Mouse (Mus musculus): ENCODE results near the gene Gbx1.
"Not testable (repeated sequence)": the region's sequence is repeated elsewhere in the genome, so short reads cannot be mapped to it uniquely, and the experiment has no call there.

Gbx1 gene

DNA sequence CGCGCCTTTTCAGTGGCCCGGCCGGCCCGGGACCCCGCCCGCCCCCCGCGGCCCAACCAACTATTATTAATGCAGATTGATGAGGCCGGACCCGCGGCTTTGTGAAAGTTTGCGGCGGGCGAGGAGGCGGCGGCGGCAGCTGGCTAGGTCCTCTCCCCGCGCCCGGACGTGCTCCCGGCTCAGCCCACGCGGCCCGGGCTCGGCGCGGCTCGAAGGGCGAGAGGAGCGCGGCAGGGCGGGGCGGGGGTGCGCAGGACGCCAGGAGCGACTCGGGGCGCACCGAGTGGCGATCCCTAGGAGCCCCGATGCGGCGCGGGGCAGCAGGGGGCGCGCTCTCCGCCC, at the start of gene Gbx1:
TSS of gene Gbx1 (minus strand) at position 314 of the 342 bp plus-strand sequence.
- no peak for DNase-seq (ENCODE audit: low read depth in 1 of 2, low spot score in 2 of 2)

DNA sequence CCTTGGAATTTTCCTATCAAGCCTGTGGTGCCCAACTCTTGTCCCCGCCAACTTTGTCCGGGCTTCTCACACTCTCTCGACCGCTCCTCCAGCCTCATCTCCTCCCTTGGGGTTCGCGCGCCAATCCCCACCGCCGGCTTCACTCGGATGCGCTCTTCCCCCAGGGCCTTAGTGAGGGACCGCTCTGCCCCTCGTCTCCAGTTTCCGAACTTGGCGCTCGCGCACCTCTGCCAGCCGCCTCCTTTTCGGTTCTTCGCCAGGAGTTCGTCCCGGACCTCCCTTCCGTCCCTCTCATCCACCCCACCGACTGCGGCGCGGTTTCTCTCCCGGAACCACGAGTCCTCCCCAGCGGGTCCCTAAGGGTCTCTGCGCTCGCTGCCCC, 49.8 kb upstream of the Gbx1 start:
- no peak for DNase-seq (ENCODE audit: low read depth in 1 of 2, low spot score in 2 of 2)

DNA sequence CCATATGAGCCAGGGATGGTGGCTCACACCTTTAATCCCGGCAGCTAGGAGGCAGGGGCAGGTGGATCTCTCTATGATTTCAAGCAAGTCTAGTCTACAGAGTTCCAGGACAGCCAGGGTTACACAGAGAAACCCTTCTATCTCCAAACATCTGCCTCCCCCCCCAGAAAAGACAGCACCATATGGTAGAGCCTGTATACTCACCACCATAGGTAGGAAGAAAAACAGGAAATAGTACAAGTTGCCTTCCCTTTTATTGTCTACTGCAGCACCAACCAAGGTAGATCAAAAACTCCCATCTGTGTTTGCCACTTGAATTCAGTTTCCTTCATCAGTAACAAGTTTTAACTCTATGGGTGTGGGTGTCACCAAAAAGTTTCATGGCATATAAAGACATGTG, 48.9 kb upstream of the Gbx1 start:
- DNase-seq (ENCODE audit: low read depth in 1 of 2, low spot score in 2 of 2): no peak

DNA sequence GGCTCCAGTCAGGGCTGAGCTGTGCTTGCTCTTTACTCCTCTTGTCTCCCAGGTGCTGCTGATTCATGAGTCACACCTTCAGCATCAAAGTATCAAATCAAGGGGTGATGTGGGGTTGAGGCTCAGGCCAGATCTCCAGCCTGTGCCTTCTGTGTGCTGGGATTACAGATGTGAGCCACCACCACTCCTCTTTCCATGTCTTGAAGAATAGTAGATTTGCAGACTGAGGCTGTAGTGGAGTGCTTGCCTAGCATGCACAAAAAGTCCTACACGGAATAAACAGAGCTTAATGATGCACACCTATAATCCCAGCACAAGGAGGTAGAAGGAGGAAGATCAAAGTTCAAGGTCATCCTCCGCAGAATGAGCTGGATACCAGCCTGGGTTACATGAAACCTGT, 29.7 kb upstream of the Gbx1 start, which contains the start of gene 4931409K22Rik:
TSS of gene 4931409K22Rik (minus strand) at position 101 of the 400 bp plus-strand sequence.
- no peak for DNase-seq (ENCODE audit: low read depth in 1 of 2, low spot score in 2 of 2)

DNA sequence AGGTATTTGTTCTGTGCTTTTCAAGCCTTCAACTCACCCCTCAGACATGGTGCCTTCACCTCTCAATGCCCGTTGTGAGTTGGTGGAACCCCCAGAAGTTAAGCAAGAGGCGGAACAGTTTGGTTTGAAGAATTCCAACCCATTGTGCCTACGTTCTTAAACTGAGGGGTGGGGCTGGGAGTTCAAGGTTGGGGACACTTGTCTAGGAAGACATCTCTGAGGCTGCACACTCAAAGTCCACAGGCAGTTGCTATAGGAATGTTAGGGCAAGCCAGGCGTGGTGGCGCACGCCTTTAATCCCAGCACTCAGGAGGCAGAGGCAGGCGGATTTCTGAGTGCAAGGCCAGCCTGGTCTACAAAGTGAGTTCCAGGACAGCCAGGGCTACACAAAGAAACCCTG, 28.3 kb upstream of the Gbx1 start:
- DNase-seq (ENCODE audit: low read depth in 1 of 2, low spot score in 2 of 2): not testable (repeated sequence)

DNA sequence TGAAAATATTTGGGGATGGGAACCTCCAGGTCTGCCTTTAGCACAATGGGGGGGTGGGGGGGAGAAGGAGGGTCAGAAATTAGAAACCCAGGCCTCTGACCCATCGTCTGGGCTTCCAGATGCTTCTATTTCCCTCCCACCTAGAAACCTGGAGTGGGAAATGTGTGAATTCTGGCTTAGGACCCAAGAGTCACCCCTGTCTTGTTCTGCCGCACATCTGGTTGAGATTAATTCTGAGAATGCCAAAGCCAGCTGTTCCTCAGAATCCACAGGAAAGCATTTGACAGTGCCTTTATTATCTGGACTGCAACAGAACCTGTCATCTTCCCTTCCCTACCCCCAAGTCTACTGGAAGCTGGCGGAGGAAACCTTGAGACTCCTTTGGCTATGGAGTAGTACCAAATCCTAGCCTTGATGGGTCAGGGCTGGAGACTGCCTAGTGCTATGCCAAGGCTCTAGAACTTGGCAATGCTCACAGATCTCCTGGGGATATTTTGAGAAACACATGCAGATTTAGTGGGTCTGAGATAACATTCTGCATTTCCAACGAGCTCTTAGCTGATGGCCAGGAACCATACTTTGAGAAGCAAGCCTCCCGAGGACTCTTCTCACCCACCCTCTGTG, 26.7 kb upstream of the Gbx1 start:
- no peak for DNase-seq (ENCODE audit: low read depth in 1 of 2, low spot score in 2 of 2)

DNA sequence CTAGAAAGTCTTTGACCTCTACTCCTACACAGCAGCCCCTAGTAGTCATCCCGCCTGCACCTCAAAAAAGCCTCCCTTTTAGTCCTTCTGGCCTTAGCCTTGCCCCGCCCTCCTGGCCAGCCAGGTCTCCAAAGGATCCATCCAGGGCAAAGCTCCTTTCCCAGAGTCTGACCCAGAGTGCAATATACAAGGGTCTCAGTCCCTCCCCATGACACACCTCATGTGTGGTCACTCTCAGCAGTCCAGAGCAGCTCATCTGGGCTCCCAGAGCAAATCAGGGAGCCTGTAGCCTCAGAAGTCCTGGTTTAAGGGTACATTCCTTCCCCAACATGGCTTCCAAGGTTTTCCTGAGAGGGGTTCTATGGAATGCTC, 24.3 kb upstream of the Gbx1 start:
- no peak for DNase-seq (ENCODE audit: low read depth in 1 of 2, low spot score in 2 of 2)

DNA sequence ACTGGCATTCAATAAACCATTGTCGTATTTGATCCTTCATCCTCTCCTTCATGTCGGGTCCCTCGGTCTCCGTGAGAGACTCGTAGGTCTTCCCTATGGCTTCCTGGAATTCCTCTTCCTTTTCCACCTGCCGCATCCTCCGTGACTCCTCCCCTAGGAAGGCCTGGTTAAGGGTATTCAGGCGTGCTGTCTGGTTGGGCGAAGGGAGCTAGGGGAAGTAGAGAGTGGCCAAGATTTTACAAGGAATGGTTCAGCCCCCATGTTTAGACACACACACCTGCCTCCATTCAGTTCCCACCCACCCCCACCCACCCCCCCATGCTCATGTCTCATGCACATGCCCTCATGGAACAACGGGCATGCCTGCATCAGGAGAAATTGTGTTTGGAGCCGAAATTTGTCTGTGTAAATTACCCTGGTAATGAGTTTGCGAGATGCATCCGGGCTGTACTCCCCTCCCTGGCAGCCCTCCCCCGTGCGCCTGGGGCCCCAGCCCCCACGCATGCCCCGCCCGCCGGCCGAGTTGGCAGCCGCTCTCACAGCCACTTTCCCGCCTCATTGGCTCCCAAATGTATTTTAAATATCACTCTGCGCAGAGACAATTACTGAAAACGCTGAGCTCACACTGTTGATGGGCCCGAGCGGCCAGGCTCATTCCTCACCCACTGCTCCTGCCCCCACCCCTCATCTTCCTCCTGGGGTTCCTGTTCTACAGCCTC, 23.8 kb upstream of the Gbx1 start:
- no peak for DNase-seq (ENCODE audit: low read depth in 1 of 2, low spot score in 2 of 2)

DNA sequence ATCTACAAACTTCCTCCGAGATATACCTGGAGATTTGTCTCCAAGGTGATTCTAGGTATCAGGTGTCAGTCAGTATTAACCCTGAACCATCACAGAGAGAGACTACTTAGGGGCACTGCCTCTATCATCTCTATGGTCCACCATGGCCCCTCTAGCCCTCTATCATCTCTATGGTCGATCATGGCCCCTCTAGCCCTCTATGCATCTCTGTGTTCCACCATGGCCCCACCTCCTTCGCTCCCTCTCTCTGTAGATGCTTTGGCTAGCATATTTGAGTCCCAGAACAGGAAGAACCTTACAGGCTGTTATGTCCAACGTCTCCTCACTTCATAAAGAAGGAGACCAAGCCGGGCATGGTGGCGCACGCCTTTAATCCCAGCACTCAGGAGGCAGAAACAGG, 15.6 kb upstream of the Gbx1 start:
- DNase-seq (ENCODE audit: low read depth in 1 of 2, low spot score in 2 of 2): no peak

DNA sequence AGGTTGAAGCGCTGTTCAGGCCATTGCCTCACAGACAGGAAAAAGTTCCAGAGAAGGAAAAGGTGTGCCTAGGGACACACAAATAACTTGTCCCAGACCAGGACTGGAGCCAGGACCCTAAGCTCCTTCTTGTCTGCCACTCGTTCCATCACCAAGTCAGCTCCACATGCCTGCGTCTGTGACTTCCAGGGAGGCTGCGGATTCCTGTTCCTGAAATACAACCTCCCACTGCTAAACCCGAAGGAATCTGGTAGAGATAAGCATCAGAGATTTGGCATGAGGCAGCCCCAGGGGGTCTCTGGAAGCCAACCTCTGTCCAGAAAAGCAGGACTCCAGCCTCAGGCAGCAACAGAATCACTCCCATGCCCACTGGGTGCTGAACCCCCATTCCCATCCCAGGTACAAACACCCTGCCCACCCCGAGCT, 14.2 kb upstream of the Gbx1 start:
- DNase-seq (ENCODE audit: low read depth in 1 of 2, low spot score in 2 of 2): no peak

DNA sequence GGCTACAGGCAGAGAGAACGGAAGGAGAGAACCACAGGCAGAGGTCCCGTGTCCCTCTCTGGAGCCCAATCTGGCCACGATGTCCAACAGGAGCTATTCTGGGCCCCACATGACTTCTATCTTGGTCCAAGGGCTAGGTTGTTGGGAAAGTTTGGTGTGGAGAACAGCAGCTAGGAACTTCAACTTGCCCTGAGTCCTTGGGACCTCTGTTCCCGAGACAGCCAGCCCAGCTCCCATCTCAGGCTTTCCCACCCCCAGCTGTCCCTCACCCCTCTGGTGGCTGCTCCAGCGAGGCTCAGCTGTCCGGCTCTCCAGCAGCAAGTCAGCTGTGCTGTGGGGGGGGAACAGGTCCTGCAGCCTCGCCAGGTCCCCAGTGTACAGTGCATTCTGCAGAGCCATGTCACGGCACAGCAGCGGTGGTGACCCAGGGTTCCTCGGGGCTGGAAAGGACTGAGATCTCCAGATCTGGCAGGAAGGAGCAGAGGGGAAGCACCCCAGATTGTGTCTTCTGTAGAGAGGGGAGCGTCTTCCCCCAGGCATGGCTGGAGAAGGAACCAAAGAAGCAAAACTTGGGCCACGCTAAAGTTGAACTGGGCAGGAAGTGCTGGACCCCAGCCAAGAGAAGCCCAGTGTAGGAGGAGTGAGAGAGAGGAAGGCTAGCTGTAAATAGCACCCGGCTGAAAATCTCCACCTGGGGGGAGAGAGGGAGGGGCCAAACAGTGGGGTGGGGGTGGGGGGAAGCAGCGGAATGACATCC, 13.6 kb upstream of the Gbx1 start, which contains the start of gene Asb10:
TSS of gene Asb10 (minus strand) at position 592 of the 757 bp plus-strand sequence.
- DNase-seq (ENCODE audit: low read depth in 1 of 2, low spot score in 2 of 2): no peak

DNA sequence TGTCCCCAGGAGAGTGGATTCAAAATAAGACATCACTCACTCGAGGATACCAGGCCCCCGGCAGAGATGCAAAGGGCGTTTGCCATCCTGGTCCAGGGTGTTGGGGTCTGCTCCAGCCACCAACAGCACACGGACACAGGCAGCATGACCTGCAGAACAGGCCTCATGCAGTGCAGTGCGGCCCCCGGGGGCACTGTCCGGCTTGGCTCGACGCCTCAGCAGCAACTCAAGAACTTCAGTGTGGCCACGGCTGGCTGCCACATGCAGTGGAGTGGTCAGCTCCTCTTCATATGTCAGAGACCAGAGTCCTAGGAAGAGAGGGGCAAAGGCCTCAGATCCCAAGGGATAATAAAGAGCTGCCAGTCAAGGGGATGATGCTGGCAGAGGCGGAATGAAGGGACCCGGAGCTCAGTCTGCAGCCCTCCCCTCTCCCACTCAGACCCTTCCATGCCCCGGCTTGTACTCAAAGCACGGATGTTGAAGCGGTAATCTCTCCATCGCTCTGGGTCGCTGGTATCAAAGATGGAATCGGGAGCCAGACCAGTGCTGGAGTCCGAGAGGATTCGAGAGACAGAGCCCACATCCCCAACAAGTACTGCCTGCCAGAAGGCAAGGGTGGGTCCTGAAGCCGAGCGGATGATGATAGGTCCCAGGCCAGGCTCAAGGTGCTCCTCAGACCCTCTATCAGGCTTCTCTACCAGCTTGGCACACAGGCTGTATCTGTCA, 12.7 kb upstream of the Gbx1 start:
- DNase-seq (ENCODE audit: low read depth in 1 of 2, low spot score in 2 of 2): no peak

DNA sequence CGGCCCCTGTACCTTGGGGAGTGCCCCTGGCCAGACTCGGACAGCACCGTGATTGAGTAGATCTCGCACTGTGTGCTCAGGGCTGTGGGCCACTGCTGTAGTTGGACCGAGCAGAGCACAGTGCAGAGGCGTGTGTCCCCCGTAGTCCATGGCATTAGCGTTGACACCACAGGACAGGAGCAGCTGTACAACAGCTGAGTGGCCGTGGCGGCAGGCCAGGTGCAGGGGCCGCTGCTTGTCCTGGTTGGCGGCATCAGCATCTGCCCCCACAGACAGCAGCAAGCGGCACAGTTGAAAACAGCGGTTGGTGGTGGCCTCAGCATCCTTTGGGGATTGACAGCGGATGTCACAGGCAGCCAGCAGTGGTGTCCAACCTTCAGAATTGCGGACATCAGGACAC, 10.6 kb upstream of the Gbx1 start:
- no peak for DNase-seq (ENCODE audit: low read depth in 1 of 2, low spot score in 2 of 2)

DNA sequence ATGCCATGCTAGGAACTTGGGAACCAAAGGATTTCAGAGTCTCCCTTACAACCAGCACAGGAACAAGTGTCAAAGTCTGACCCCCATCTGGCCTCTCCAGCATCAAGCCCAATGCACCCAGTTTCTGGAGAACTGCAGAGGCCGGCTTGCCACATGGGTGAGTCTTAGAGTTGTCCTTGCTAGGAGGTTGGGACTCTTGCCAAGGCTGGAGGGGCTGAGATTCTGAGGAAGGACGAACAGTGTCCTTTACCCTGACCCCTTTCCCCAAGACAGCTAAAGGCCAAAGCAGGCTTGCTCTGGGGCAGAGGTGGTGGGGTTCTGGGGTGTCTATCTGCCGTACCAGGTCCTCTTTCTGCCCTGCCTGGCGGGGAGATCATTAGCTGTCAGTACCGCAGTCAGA, 9.5 kb upstream of the Gbx1 start:
- DNase-seq (ENCODE audit: low read depth in 1 of 2, low spot score in 2 of 2): no peak

DNA sequence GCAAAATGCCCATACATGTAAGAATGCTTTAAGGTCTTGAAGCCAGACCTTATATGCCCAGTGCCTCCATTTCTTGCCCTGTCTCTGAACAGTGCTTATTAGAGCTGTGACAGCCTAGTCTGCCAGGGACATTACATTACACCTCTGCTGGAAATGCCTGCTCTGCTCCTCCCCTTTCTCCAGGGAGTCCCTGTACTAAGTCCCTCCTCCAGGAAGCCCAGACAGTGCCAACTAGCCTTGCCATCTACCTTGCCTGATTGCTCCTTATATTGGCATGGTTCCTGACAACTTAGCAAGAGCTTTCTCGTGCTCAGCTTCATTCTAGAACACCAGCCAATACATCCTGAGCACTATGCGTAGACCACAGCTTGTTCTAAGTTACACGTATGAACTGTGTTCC, 8.7 kb upstream of the Gbx1 start:
- DNase-seq (ENCODE audit: low read depth in 1 of 2, low spot score in 2 of 2): no peak

DNA sequence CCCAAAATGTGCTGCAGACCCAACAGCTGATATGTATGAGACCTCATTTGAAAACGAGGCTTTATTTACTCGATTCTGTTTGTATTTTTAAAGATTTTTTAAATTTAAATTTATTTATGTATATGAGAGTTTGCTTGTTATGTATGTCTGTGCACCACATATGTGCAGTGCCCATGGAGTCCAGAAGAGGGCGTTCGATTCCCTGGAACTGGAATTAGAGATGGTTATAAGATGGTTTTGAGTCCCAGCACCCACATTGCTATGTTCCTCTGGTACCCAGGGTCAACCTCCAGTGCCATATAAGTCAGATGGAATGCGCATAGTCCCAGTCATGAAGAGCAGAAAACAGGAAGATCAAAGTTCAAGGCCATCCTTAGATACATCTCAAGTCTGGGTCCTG, 7.3 kb upstream of the Gbx1 start:
- DNase-seq (ENCODE audit: low read depth in 1 of 2, low spot score in 2 of 2): no peak

DNA sequence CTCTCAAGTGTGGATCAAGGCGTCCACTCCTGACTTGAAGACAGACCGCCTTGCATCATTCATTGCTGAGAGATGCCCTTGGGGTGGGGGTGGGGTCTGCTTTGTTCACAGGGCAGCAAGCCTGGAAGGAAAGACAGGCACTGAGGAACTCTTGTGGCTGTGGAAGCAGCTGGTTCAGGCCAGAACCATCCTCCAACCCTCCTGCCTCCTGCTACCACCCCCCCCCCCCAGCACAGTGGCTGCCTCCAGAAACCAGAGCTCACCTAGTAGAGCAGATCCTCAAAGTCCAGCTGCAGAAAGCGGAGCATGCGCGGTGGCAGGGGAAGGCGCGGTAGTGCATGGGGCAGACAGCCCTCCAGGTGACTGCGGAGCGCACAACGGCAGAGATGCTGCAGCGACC, 6.4 kb upstream of the Gbx1 start:
- DNase-seq (ENCODE audit: low read depth in 1 of 2, low spot score in 2 of 2): no peak

DNA sequence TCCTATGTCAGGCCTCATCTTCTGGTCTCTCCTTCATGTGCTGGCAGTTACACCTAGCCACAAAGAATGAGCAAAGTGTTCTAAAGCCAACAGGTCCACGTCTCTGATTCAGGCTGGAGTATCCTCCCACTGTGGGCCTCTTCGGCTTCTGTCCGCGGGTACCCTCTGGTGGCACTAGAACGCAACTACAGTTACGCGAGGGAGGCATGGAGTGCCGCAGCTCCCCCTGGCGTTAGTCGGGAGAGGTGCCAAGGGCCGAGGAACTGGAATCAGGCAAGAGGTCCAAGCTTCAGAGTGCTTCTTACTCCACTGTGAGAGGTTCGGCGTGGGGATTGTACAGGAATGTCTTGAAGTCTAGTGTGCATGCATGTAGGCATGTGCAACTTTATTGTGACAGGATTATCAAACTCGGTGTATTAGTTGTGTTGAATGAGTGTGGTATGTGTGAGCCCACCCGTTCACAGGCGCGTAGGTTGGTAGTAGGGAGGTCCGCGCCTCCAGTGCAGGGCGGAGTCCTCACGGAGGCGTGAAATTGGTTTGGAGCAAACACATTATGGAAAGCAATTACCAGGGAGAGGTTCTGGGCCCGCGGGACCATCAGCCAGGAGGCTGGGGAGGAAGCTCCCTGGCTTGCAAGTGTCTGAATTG, 3.2 kb upstream of the Gbx1 start:
- DNase-seq (ENCODE audit: low read depth in 1 of 2, low spot score in 2 of 2): peak; percentile 71 to 88

DNA sequence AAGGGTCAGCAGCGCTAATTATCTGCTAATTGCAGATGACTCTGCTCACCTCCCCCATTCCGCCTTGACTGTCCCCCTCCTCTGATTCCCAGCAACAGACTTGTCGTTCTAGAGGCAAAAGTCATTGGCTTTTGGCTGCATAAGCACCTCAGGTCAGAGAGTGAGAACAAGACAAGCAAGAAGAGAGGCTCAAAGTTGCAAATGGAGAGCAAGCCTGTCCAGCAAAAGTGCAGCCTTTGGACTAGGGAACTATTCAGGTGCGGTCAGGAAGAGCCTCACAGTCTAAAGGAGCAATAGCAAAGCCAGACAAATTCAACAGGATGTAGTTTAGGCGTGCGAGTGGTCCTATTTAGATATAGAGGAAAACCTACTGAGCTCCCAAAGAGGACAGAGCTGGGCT, 778 bp upstream of the Gbx1 start:
- no peak for DNase-seq (ENCODE audit: low read depth in 1 of 2, low spot score in 2 of 2)

DNA sequence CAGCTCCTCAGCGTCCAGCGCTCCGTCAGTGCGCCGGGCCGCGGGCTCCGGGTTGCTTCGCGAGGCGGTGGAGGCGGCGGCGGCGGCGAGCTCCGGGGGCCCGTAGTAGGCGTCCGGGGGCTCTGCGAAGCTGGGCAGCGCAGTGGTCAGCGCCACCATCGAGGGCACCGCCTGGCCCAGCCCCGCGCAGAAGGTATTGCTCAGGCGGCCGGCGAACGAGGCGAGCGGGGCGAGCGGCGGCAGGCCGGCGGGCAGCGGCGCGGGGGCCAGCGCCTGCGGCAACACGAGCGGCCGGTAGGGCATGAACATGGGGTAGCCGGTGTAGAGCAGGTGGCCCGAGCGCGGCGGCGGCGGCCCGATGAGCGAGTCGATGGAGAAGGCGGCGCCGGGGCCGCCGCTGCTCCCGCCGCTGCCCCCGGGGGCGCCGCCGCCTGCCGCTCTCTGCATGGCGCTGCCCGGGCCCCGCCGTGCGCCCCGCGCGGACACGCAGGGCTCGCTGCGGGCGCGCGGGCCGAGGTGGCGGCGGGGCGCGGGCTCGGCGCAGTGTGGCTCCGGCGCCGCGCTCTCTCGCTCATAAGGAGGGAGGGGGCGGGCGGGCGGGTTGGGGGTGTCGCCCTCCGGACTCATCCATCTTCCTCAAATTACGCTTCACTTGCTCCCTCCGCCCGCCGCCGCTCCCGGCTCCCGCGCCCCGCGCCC, 663 bp downstream of the Gbx1 start:
- DNase-seq (ENCODE audit: low read depth in 1 of 2, low spot score in 2 of 2): no peak
